Mouse (Mus musculus) hindbrain, embryonic 15.5 days (tissue): ENCODE measurements around the gene Mark3. TPM values are rescaled to one million over a fixed set of nuclear protein-coding genes. Genes with fewer than 3 reads are reported as not detected.

Source experiments
- ATAC-seq: fragments of 200-750 bp; cut with Nextera tagmentation; 2 replicates; pipeline ENCODE4 v1.8.0; 2017; ENCODE audit warnings: low read depth, moderate number of reproducible peaks, moderate TSS enrichment; ENCODE audit not compliant: low FRiP score
- H3K27ac ChIP-seq: fragments of 300-500 bp; sonication (generic); replicated peaks from 2 replicates; pipeline ENCODE4 v1.5.1; 2015; ENCODE audit warnings: mild to moderate bottlenecking, inconsistent platforms
- H3K27me3 ChIP-seq: fragments of 300-500 bp; sonication (generic); 2 replicates; pipeline ENCODE4 v1.6.1; 2015; ENCODE audit warnings: control low read depth, inconsistent platforms
- H3K36me3 ChIP-seq: fragments of 300-500 bp; sonication (generic); 2 replicates; pipeline ENCODE4 v1.6.1; 2015; ENCODE audit warnings: control low read depth, inconsistent platforms
- H3K4me1 ChIP-seq: fragments of 300-500 bp; sonication (generic); replicated peaks from 2 replicates; pipeline ENCODE4 v1.6.1; 2015; ENCODE audit warnings: control low read depth, inconsistent platforms
- H3K4me2 ChIP-seq: fragments of 300-500 bp; sonication (generic); 2 replicates; pipeline ENCODE4 v1.6.1; 2015; ENCODE audit warnings: moderate library complexity, mild to moderate bottlenecking, inconsistent platforms
- H3K4me3 ChIP-seq: fragments of 300-500 bp; sonication (generic); 2 replicates; pipeline ENCODE4 v1.5.1; 2015; ENCODE audit warnings: mild to moderate bottlenecking, inconsistent platforms
- H3K9ac ChIP-seq: fragments of 300-500 bp; sonication (generic); 2 replicates; pipeline ENCODE4 v1.6.1; 2015; ENCODE audit warnings: inconsistent platforms
- H3K9me3 ChIP-seq: fragments of 300-500 bp; sonication (generic); 2 replicates; pipeline ENCODE4 v1.6.1; 2016; ENCODE audit warnings: control low read depth, inconsistent platforms
- WGBS: fragments of 180-500 bp; shearing (Covaris S2); methylation state at CpG from one replicate; pipeline ENCODE4 v1.1.7; 2015; 5-methylcytosine and 5-hydroxymethylcytosine counted together
- polyA plus RNA-seq: library from polyadenylated mRNA; unstranded; fragments of >200 nt; fragmentation: Nextera tagmentation; extraction: Ambion mirVana; gene quantifications from 2 replicates; pipeline ENCODE4 v1.2.1, GENCODE M21; 2015

The Mark3 gene
- polyA plus RNA-seq, 1 experiment from 2014 or later = 52.2 TPM

DNA sequence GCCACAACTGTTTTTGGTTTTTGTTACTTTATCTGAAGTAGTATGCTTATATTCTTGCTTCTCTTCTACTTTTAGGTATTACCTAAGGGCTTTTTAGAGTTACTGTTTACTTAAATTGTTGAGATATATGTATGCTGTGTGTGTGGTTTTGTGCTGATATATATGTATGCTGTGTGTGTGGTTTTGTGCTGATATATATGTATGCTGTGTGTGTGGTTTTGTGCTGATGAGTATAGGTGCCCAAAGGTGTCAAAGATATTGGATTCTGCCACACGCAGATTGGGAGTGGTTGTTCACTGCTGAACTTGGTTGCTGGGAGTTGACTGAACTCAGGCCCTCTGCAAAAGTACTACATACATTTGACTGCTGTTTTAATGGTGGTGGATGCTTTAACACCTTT, 24.6 kb downstream of the Mark3 start:
- H3K27ac ChIP-seq = no peak overlapping the region
- peaks cover 42% of the 10 kb centered on the region for H3K36me3 ChIP-seq
- no peaks in the 10 kb centered on the region for H3K27me3 ChIP-seq
- no peak for ATAC-seq
- H3K4me3 ChIP-seq = no peak overlapping the region
- no peak overlapping the region for H3K4me2 ChIP-seq
- H3K9ac ChIP-seq = no peak overlapping the region
- H3K9me3 ChIP-seq = no peaks in the 10 kb centered on the region
- H3K4me1 ChIP-seq = no peaks in the 10 kb centered on the region
- WGBS = 100% methylated on average over 1 of the region's 1 CpGs

DNA sequence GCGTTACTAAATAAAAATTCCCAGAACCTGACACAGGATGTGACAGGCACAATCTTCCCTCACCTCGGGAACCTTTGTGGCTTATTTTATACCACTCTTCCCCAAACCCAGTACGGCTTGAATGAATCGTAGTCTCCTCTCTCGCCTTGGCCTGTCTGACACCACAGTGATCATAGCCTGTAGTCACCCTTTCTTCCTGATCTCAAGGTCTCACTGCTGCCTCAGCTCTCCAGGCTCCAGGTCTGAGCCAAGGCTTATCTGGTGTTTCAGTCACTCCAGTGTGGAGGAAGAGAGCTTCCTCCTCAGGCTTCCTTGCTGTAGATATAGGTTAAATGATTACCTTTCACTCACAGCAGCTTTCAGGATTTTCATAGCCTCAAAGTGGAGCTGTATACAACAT, 25.3 kb downstream of the Mark3 start:
- H3K27ac ChIP-seq = no peak overlapping the region
- H3K27me3 ChIP-seq = no peaks in the 10 kb centered on the region
- H3K9me3 ChIP-seq = no peaks in the 10 kb centered on the region
- 93% methylated on average over 5 of the region's 5 CpGs for WGBS
- no peak for ATAC-seq
- peaks cover 40% of the 10 kb centered on the region for H3K36me3 ChIP-seq
- no peaks in the 10 kb centered on the region for H3K4me1 ChIP-seq
- no peak overlapping the region for H3K4me3 ChIP-seq
- no peak overlapping the region for H3K4me2 ChIP-seq
- H3K9ac ChIP-seq = no peak overlapping the region

DNA sequence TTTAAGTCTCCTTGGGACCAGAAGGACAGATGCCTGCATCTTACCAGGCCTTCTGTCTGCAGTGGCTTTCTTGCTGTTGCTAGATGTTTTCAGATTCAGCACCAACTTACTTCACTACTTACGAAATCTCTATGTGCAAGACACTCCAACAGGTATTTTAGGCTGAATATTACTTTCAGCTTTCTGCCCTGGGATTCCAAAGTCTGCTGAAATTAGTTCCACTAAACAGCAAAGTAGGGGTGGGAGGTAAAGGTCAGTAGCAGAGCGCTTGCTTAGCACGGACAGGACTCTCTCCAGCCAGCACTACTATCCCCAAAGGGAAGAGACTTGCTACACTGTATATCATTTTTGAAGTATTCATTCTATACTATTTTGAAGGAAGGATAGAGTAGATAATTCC, 29.5 kb downstream of the Mark3 start:
- Histone ChIP-seq H3K9ac (no peak overlapping the region), H3K27me3 (no peaks in the 10 kb centered on the region), H3K9me3 (no peaks in the 10 kb centered on the region), H3K4me3 (no peak overlapping the region), H3K4me2 (no peak overlapping the region), H3K36me3 (peaks cover 15% of the 10 kb centered on the region; the same call in 1 of the 2 replicates), H3K4me1 (no peaks in the 10 kb centered on the region), H3K27ac (no peak overlapping the region)
- no peak for ATAC-seq
- WGBS = 92% methylated on average over 3 of the region's 3 CpGs

DNA sequence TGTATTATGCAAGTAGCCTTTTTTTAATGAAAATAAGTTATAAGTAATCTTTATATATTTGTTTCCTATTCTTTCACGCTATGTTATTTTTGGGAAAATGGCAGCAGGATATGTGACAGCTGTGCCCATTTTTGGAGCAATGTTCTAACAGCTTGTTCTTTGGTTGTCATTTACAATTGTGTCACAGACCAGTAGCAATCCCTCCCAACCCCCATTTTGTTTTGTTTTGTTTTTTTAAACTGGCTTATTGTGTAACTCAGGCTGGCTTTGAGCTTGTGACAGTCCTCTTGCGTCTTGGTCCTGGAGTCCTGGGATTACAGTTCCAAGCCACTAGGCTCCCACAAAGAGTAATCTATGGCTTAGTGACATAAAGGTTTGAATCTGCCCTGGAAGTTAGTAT, 31.3 kb downstream of the Mark3 start:
- no peaks in the 10 kb centered on the region for H3K27me3 ChIP-seq
- no peaks in the 10 kb centered on the region for H3K4me1 ChIP-seq
- no peak for ATAC-seq
- H3K9ac ChIP-seq = no peak overlapping the region
- no peaks in the 10 kb centered on the region for H3K9me3 ChIP-seq
- WGBS = 94% methylated on average over 2 of the region's 2 CpGs
- no peak overlapping the region for H3K4me2 ChIP-seq
- peaks cover 17% of the 10 kb centered on the region for H3K36me3 ChIP-seq
- H3K27ac ChIP-seq = no peak overlapping the region
- H3K4me3 ChIP-seq = no peak overlapping the region

DNA sequence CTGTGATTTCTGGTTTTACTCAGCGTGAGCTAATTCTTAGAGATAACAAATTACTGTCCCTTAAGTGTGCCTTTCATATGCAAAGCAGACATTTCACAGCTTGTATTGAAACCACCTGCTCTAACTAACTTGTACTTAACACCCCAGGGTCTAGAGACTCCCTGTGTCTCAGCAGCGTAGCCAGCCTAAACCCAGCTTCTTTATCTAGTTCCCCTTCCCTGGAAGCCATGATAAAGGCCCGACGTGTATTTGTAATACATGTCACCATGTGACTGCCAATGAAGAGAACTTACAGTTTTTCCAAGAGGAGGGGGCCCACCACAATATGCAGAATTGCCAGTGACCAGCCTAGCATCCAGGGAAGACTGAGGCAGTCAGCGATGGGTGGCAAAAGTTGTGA, 33.7 kb downstream of the Mark3 start:
- ATAC-seq = no peak
- no peaks in the 10 kb centered on the region for H3K9me3 ChIP-seq
- peaks cover 31% of the 10 kb centered on the region for H3K36me3 ChIP-seq
- no peaks in the 10 kb centered on the region for H3K4me1 ChIP-seq
- H3K27ac ChIP-seq = no peak overlapping the region
- H3K27me3 ChIP-seq = no peaks in the 10 kb centered on the region
- H3K4me3 ChIP-seq = no peak overlapping the region
- H3K4me2 ChIP-seq = no peak overlapping the region
- 44% methylated on average over 5 of the region's 5 CpGs for WGBS
- no peak overlapping the region for H3K9ac ChIP-seq

DNA sequence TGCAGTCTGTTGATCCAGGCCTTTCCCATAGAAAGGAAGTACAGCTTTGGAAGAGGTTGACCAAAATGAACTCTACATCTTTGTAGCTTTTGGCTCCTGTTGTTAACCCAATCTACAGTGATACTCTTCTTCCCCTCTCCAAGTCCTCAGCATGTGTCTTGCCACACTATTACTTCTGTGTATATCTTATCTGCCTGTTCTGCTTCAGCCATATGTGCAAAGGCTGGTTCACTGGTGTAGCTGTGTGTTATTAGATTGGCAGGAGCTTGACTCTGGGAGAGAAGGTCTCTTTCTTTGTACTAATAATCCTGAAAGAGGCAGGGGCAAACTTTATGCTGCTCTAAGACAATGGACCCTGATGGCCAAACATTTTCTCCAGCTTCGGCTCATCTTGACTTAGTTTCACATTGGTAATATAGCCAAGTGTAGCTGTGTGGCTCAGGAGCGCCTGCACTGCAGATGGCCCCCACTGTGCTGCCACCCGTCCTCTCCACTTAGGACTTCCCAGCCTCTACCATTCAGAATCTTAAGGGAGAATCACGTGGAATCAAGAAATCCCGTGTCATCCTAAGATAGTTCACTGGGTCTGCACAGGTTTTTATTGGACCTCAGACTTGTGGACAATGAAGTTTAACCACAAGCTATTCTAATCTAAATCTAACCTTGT, 40.3 kb downstream of the Mark3 start:
- Histone ChIP-seq H3K4me2 (no peak overlapping the region), H3K9me3 (no peaks in the 10 kb centered on the region), H3K4me3 (no peak overlapping the region), H3K27me3 (no peaks in the 10 kb centered on the region), H3K36me3 (peaks cover 49% of the 10 kb centered on the region), H3K27ac (no peak overlapping the region), H3K9ac (no peak overlapping the region), H3K4me1 (no peaks in the 10 kb centered on the region)
- WGBS = 90% methylated on average over 5 of the region's 5 CpGs
- ATAC-seq = no peak

DNA sequence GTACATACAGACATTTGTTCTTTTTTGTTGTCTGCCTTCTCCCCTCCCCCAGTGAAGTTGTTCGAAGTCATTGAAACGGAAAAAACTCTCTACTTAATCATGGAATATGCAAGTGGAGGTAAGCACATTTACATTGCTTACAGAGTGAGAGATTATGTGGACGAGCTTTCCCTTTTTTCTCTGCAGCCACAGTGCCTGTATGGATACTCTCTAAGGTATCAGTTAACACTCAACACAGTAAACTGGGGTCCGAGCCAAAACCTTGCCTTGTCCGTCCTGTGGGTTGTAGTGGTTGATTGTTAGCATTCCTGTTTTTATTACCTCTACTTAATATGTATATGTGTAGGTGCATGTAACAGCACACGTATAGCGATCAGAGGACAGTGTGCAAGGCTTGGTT, 43.9 kb downstream of the Mark3 start:
- Histone ChIP-seq H3K36me3 (peaks cover 46% of the 10 kb centered on the region), H3K9me3 (no peaks in the 10 kb centered on the region), H3K4me1 (no peaks in the 10 kb centered on the region), H3K27me3 (no peaks in the 10 kb centered on the region), H3K9ac (no peak overlapping the region), H3K4me2 (no peak overlapping the region), H3K27ac (no peak overlapping the region), H3K4me3 (no peak overlapping the region)
- 88% methylated on average over 7 of the region's 7 CpGs for WGBS
- no peak for ATAC-seq

DNA sequence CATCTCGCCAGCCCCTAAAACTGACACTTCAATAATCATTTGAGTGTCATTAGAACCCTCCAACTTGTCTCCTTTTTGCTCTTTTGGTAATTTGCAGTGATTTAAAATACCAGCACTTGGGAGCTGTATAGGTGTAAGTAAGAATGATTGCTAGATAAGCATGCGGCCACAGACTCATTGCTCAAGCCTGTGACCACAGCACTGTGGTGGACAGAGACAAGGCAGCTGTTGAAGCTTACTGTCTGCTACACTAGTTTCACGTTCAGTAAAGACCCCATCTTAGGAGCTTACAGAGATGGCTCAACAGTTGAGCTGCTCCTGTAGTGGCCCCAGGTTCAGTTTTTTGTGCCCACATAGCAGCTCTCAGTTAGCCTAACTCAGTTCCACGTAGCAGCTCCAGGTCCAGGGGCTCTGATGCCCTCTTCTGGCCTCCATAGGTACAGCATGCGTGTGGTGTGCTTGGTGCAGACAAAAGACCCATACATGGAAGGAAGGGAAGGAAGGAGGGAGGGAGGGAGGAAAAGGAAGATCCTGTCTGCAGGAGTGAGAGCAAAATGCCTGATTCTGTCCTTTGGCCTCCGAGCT, 73.8 kb downstream of the Mark3 start:
- ATAC-seq = peak; percentile 77; the same call in 1 of the 2 replicates
- H3K4me1 ChIP-seq = no peaks in the 10 kb centered on the region
- no peak overlapping the region for H3K4me2 ChIP-seq
- 61% methylated on average over 6 of the region's 6 CpGs for WGBS
- H3K4me3 ChIP-seq = no peak overlapping the region
- no peaks in the 10 kb centered on the region for H3K9me3 ChIP-seq
- H3K36me3 ChIP-seq = peaks cover 72% of the 10 kb centered on the region
- H3K27me3 ChIP-seq = no peaks in the 10 kb centered on the region
- H3K27ac ChIP-seq = 0 out of 2 replicates have a peak overlapping the region, but pooled peaks have one; percentile 42
- H3K9ac ChIP-seq = no peak overlapping the region

DNA sequence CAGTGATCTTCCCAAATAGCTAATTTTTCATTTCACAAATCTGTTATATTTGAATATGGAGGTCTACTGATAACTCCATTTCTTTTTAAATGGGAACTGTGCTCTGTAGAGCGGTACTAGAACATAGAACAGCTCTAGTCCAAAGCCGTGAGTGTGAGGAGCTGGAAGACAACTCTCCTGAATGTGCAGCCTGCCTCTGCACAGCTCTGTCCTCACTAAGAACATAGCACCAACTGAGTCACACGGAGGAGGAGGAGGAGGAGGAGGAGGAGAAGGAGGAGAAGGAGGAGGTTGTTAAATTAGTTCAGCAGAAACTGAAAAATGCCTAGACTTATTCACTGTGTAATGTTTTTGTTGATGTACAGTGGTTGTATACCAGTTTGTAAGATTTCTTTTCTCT, 78.6 kb downstream of the Mark3 start:
- H3K9me3 ChIP-seq = no peaks in the 10 kb centered on the region
- H3K36me3 ChIP-seq = peaks cover 61% of the 10 kb centered on the region

DNA sequence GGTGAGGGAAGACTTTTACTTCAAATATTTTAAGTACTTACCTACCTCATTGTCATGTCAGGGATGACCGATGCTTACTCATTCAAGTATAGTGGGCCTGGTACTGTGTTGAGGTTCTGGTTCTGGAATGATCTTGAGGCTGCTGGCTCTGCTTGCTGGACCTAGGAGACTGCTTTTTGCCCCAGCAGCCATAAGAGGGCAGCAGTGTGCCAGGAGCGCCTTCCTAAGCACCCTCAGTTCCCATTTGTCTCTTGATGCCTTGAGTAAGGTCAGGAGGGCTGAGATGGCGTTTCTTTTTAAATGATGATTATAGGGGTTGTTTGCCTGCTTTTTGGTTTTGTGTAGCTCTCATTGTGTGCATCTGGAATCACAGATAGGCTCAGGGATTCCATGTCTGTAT, 79.1 kb downstream of the Mark3 start:
- Histone ChIP-seq H3K4me3 (no peak overlapping the region), H3K9me3 (no peaks in the 10 kb centered on the region), H3K36me3 (peaks cover 59% of the 10 kb centered on the region), H3K4me1 (0 out of 2 replicates have a peak, but pooled peaks cover 6% of the 10 kb centered on the region), H3K4me2 (no peak overlapping the region), H3K27me3 (no peaks in the 10 kb centered on the region), H3K9ac (no peak overlapping the region), H3K27ac (no peak overlapping the region)
- WGBS = 30% methylated on average over 3 of the region's 3 CpGs
- ATAC-seq = peak; percentile 61; the same call in 1 of the 2 replicates

More for the DNA sequence above, 78.6 kb downstream of the Mark3 start:
- WGBS = 90% methylated on average over 3 of the region's 3 CpGs
- Histone ChIP-seq H3K4me2 (no peak overlapping the region), H3K27me3 (no peaks in the 10 kb centered on the region), H3K4me3 (no peak overlapping the region), H3K4me1 (0 out of 2 replicates have a peak, but pooled peaks cover 6% of the 10 kb centered on the region), H3K9ac (no peak overlapping the region), H3K27ac (no peak overlapping the region)
- ATAC-seq = no peak

DNA sequence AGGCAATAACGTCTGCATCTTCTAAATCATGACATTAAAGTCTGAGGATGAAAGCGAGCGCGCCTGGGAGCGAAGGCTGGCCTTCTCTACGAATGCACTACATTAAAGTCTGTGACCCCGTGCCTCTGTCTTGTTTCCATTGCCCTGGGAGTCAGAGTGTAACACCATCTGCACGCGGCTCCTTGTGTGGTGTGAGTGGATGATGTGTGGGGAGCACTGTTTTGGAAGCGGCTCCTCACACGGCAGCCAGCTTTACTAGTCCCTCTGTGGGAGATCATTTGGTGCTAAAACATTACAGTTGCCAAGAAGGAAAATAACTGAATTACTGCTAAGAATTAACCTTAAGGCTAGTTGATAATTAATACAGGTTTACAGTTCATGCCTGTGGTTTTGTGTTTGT, 81.4 kb downstream of the Mark3 start:
- H3K4me3 ChIP-seq = no peak overlapping the region
- H3K27ac ChIP-seq = no peak overlapping the region
- no peak for ATAC-seq
- no peaks in the 10 kb centered on the region for H3K27me3 ChIP-seq
- 86% methylated on average over 11 of the region's 11 CpGs for WGBS
- no peak overlapping the region for H3K9ac ChIP-seq
- no peaks in the 10 kb centered on the region for H3K9me3 ChIP-seq
- H3K4me1 ChIP-seq = 0 out of 2 replicates have a peak, but pooled peaks cover 6% of the 10 kb centered on the region
- peaks cover 38% of the 10 kb centered on the region for H3K36me3 ChIP-seq
- no peak overlapping the region for H3K4me2 ChIP-seq

DNA sequence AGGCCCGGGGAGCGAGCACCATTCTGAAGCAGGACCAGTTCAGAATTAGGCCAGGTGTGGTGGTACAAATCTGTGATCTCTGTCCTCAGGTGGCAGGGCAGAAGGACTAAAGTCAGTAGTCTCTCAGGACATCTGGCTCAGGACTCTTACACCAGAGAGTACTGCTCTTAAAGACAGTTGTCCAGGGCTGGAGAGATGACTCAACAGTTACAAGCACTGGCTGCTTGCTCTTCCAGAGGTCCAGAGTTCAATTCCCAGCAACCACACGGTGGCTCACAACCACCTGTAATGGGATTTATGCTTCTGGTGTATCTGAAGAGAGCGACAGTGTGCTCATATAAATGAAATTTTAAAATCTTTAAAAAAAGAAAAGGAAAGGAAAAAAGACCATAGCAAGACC, 85.0 kb downstream of the Mark3 start:
- H3K27ac ChIP-seq = no peak overlapping the region

More for the DNA sequence above, 85.0 kb downstream of the Mark3 start:
- Histone ChIP-seq H3K4me3 (no peak overlapping the region), H3K4me2 (no peak overlapping the region), H3K27me3 (no peaks in the 10 kb centered on the region), H3K4me1 (0 out of 2 replicates have a peak, but pooled peaks cover 4% of the 10 kb centered on the region), H3K36me3 (peaks cover 31% of the 10 kb centered on the region), H3K9ac (no peak overlapping the region), H3K9me3 (no peaks in the 10 kb centered on the region)
- no peak for ATAC-seq
- WGBS = 93% methylated on average over 4 of the region's 4 CpGs
